Mouse (Mus musculus) kidney, adult 2 months (tissue): Measurements from ENCODE around the gene Ybx1. TPM values are rescaled to one million over a fixed set of nuclear protein-coding genes. Genes with fewer than 3 reads are reported as not detected.
A peak's percentile ranks its signal among the peaks of the same experiment; 100 is the strongest.
"Not testable (repeated sequence)": the region's sequence is repeated elsewhere in the genome, so short reads cannot be mapped to it uniquely, and the experiment has no call there.

ENCODE experiments used
- DNase-seq: peaks from one replicate; pipeline ENCODE4 v3.0.0; 2021
- H3K27ac ChIP-seq: fragments of 200-500 bp; 2 replicates; pipeline ENCODE4 v1.5.1; 2012; ENCODE audit warnings: low read depth, low read length, control low read depth, inconsistent platforms; ENCODE audit not compliant: insufficient read depth
- H3K27me3 ChIP-seq: fragments of 200-500 bp; replicated peaks from 2 replicates; pipeline ENCODE4 v1.6.1; 2012; ENCODE audit warnings: mild to moderate bottlenecking, moderate library complexity, low read length, inconsistent platforms; ENCODE audit not compliant: control insufficient read depth, insufficient read depth
- H3K36me3 ChIP-seq: fragments of 200-500 bp; 2 replicates; pipeline ENCODE4 v1.6.1; 2012; ENCODE audit warnings: mild to moderate bottlenecking, moderate library complexity, low read length, inconsistent platforms; ENCODE audit not compliant: control insufficient read depth, insufficient read depth
- H3K4me1 ChIP-seq: fragments of 200-500 bp; 2 replicates; pipeline ENCODE4 v1.6.1; 2011; ENCODE audit warnings: low read length; ENCODE audit not compliant: control insufficient read depth, insufficient read depth
- H3K4me3 ChIP-seq: fragments of 200-500 bp; 2 replicates; pipeline ENCODE4 v1.5.1; 2011; ENCODE audit warnings: mild to moderate bottlenecking, low read depth, low read length, control low read depth; ENCODE audit not compliant: insufficient read depth
- CTCF ChIP-seq: fragments of 200-500 bp; conservative IDR thresholded peaks from 2 replicates; pipeline ENCODE4 v1.5.1; 2011; ENCODE audit warnings: low read depth, mild to moderate bottlenecking, control low read depth, low read length, moderate library complexity, mixed read lengths; ENCODE audit not compliant: insufficient read depth, insufficient read length
- POLR2A ChIP-seq: fragments of 200-500 bp; IDR thresholded peaks from one replicate; pipeline ENCODE4 v1.6.1; 2011; ENCODE audit warnings: low read depth, low read length, control low read depth
- WGBS: fragments of 180-500 bp; shearing (Covaris S2); methylation state at CpG from one replicate; pipeline ENCODE4 v1.1.7; 2018; 5-methylcytosine and 5-hydroxymethylcytosine counted together
- polyA plus RNA-seq: library from polyadenylated mRNA; depleted of rRNA; stranded (reverse); fragments of >200 nt; gene quantifications from 2 replicates; pipeline ENCODE4 v1.2.3, GENCODE M21; 2012

The Ybx1 gene
- polyA plus RNA-seq, 1 experiment: 242 TPM

DNA sequence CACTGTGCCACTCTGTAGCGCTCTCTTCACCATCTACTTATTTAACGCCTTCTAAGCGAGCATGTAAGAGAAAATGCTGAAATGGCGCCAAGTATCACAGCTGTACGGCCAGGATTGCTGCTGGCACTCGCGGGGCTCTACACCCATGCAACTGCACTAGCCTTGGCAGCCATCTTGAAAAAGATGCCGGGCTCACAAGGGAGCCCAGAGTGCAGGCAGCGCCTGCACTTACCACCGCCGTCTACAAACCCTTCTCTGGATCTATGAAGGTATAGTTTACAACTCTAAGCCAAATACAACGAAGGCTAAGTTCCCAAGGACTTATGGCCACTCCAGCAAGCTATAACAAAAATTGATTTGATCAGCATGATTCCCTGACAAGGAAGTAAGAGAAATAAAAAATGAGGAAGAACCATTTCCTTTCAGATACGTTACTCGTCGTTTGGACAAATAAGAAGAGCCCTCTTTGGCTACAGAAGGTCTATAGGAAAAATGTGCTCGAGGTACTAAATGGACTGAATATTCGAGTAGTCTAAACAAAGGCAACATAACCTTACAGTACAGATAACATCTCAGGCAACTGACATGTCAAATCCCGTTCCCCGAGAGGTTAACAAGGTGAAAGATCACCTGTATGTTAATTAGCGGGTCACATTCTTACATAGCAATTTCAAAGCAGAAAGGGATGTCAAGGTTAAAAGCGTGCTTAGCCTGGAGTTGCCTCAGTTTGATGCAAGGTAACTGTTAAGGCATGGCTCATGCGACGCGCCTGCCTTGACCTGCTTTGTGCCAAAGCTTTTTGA, 1.4 kb downstream of the Ybx1 start:
- no peaks in the 10 kb centered on the region for H3K27me3 ChIP-seq
- H3K36me3 ChIP-seq: peaks cover 2% of the 10 kb centered on the region; the same call in 1 of the 2 replicates
- under 1% methylated on average over 24 of the region's 24 CpGs for WGBS
- no peak for TF ChIP-seq CTCF
- TF ChIP-seq POLR2A: no peak
- peaks cover 12% of the 10 kb centered on the region; the same call in 1 of the 2 replicates for H3K4me1 ChIP-seq
- peak overlapping the region; percentile 43 for H3K27ac ChIP-seq
- peak overlapping the region; percentile 89 for H3K4me3 ChIP-seq
- peak; percentile 67 for DNase-seq

DNA sequence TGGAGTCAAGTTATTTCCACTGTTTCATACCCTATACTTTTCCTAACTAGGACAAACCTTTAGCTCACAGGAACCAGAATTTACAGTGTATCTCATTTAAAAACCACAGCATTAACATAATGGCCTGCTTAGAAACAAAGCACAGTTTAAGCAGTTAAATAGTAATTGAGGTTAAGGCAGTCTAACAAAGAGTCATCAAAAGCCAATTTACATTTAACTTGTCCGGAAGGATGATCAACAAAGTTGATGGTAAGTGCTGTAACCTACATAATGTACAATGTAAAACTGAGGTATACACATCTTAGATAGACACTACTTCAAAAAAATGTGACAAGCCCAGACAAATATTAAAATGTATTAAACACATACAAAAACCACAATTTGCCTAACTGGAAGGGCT, 2.5 kb downstream of the Ybx1 start:
- peaks cover 18% of the 10 kb centered on the region; the same call in 1 of the 2 replicates for H3K4me1 ChIP-seq
- no peaks in the 10 kb centered on the region for H3K27me3 ChIP-seq
- H3K27ac ChIP-seq: no peak overlapping the region
- no peak overlapping the region for H3K4me3 ChIP-seq
- DNase-seq: no peak
- peaks cover 2% of the 10 kb centered on the region; the same call in 1 of the 2 replicates for H3K36me3 ChIP-seq
- 37% methylated on average over 1 of the region's 1 CpGs for WGBS
- no peak for TF ChIP-seq CTCF
- TF ChIP-seq POLR2A: no peak

DNA sequence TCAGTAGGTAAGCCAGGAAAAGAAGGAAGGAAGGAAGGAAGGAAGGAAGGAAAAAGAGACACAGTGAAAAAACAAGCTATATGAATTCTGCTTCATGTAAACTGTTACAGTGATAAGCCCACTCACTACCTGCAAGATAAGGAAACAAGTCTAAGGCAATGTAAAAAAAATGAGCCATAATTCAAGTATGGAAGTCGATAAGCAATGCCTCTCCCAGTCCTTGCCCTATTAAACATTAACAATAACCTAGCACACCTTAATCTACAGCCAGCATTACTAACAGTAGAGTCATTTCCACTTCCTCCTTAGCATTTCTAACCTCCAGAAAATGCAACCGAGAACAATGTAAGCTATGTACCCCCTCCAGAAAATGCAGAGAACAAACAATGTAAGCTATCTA, 9.1 kb downstream of the Ybx1 start:
- Histone ChIP-seq H3K27me3 (no peaks in the 10 kb centered on the region), H3K4me1 (peaks cover 12% of the 10 kb centered on the region), H3K36me3 (peaks cover 9% of the 10 kb centered on the region), H3K4me3 (no peak overlapping the region), H3K27ac (peak overlapping the region; percentile 31; the same call in 1 of the 2 replicates)
- no peak for TF ChIP-seq POLR2A
- no peak for DNase-seq
- 17% methylated on average over 2 of the region's 2 CpGs for WGBS

DNA sequence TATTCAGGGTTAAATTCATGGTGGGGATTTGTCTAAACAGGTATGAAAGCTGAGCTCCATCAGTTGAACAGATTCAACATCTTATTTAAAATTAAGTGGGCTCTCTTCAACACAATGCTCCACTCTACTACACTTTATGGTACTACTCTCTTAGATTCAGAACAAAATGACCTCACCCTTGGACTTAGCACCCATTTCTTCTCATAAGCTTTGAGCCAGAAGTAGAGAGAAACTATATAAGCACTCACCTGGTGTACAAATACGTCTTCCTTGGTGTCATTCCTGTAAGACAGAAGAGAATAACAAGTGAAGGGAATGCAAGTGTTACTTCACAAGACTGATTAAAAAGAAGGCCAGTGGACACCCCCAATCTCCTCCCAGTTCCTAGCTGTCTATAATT, 9.5 kb downstream of the Ybx1 start:
- peaks cover 9% of the 10 kb centered on the region for H3K36me3 ChIP-seq
- TF ChIP-seq POLR2A (no peak), CTCF (no peak)
- 0 out of 2 replicates have a peak overlapping the region, but pooled peaks have one; percentile 31 for H3K27ac ChIP-seq
- DNase-seq: no peak
- H3K4me1 ChIP-seq: peaks cover 12% of the 10 kb centered on the region
- no peak overlapping the region for H3K4me3 ChIP-seq
- no peaks in the 10 kb centered on the region for H3K27me3 ChIP-seq
- 50% methylated on average over 1 of the region's 1 CpGs for WGBS

DNA sequence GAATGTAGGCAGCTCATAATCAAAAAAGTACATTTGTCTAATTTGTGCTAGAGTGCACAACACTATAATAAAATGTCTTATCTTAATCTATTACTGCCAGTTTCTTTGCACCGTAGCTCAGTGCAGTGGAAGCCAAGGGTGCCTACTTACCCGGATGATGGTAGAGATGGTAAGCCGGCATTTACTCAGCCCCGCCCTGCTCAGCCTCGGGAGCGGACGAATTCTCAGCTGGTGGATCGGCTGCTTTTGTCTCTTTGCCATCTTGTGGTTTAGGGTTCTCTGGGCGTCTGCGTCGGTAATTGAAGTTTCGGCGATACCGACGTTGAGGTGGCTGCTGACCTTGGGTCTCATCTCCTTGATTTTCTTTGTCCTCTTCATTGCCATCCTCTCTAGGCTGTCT, 15.6 kb downstream of the Ybx1 start:
- 87% methylated on average over 15 of the region's 15 CpGs for WGBS
- H3K27ac ChIP-seq, H3K4me1 ChIP-seq, DNase-seq, H3K4me3 ChIP-seq, H3K27me3 ChIP-seq: not testable (repeated sequence)
- peaks cover 15% of the 10 kb centered on the region for H3K36me3 ChIP-seq

DNA sequence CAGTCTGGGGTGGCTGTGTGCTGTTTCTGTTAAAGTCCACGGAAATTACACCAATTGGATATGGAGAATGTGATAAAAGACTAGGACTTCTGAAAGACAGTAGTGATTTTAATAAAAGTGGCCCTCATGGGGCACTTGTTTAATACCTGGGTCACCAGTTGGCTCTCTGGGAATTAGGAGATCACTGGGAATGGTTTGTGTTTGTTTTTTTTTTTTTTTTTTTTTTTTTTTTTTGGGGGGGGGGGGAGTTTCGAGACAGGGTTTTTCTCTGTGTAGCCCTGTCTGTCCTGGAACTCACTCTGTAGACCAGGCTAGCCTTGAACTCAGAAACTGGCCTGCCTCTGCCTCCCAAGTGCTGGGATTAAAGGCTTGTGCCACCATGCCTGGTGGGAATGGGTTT, 18.7 kb downstream of the Ybx1 start:
- no peak for DNase-seq
- WGBS: 81% methylated on average over 2 of the region's 2 CpGs

DNA sequence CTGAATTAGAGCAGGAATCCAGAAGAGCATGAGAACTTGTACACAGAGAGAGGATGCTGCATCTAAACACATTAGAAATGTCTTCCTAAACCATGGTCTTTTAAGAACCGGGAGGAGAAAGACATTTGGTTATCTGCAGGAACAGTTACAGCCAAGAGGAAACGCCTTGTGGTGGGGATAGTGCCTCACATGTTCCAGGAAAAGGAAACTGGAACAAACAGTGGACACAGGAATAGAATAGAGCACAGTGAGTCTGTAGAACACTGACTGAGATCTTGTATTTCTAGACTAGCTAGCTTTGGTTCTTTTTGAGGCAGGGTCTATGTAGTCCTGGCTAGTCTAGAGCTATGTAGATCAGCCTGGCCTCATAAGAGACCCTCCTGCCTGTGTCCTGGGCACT, 19.2 kb downstream of the Ybx1 start:
- 70% methylated on average over 2 of the region's 2 CpGs for WGBS
- peak; percentile 56 for DNase-seq
- Histone ChIP-seq H3K36me3 (peaks cover 13% of the 10 kb centered on the region), H3K4me1 (no peaks in the 10 kb centered on the region), H3K27me3 (no peaks in the 10 kb centered on the region), H3K27ac (peak overlapping the region; percentile 67), H3K4me3 (no peak overlapping the region)
- TF ChIP-seq POLR2A (no peak), CTCF (no peak)

More for the DNA sequence above, 18.7 kb downstream of the Ybx1 start:
- TF ChIP-seq POLR2A (no peak), CTCF (no peak)
- H3K4me1 ChIP-seq: no peaks in the 10 kb centered on the region
- no peaks in the 10 kb centered on the region for H3K27me3 ChIP-seq
- H3K36me3 ChIP-seq: peaks cover 13% of the 10 kb centered on the region
- H3K4me3 ChIP-seq: no peak overlapping the region
- peak overlapping the region; percentile 67 for H3K27ac ChIP-seq
